Mouse (Mus musculus): Measurements from ENCODE around the gene Il22ra2.

- TF ChIP-seq EP300 (optimal IDR thresholded peaks at IDR 0.05): no peak
- TF ChIP-seq CTCF (IDR thresholded peaks at IDR 0.05; ENCODE audit: low read depth): no peak
Observed at GRCm38 (mm10) chr10:19584064-19584463, 37.7 kb upstream of the Il22ra2 start.

Measured in stomach, postnatal 0 days (tissue).